Mouse (Mus musculus): ENCODE measurements around the gene Gsdmc3.
"Not testable (repeated sequence)": the region's sequence is repeated elsewhere in the genome, so short reads cannot be mapped to it uniquely, and the experiment has no call there.

The Gsdmc3 gene

DNA sequence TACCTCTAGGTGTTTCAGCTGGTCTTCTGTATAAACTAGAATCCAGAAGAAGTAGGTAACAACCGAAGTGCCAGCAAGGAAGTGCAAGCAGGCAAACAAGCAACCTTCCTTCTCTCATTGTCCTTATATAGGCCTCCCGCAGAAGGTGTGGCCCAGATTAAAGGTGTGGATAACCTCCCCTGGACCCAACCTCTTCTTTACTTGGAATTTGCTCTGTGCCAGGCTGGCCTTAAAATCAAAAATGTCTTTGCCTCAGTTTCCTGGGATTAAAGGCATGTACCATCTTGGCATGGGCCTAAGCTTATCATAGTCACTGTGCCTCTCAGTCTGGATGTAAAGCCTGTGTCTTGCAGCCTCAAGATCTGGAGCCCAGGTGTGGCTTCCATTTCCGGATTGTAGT lies at the start of gene Gsdmc3:
Gene Gsdmc3, minus strand, starts transcription at position 101 of the 400 bp plus-strand sequence.
- DNase-seq (ENCODE audit: low read depth, low spot score), result not testable (repeated sequence)

DNA sequence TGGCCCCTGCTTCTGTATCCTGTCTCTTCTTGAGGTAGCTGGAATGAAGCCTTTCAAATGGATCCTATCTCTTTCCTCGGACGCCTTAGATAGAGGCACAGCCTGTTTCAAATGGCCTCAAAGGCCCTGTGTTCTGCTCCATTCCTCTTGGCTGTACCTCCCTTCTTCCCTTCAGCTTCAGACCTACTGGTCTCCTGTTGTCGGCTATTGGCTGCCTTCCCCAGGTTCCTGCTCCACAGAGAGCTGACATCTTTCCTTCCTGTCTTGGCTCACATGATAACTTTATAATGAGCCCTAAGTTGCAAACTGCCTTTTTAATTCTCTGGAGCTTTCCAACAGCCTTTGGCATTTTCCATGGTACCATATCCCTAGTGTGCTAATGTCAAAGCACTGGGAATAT lies 47.8 kb upstream of the Gsdmc3 start:
- DNase-seq (ENCODE audit: low read depth, low spot score), result no peak

DNA sequence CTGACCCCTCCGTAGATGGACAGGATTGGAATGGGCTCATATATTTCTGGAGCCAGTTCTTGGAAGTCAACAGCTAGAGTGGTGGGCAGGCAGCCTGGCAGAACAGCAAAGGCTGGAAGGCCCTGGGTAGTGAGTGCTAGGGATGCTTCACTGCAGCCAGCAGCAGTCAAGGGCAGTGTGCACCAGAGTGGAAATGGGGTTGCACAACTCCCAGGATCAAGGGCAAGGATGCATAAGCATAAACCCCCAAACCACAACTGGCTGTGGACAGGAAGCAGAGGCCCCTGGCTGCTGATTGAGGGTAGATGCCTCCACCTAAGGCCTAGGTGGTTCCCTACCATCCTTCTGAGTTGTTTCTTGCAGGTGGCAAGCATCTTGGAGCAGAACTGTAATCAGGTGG lies 46.1 kb upstream of the Gsdmc3 start:
- no peak for DNase-seq (ENCODE audit: low read depth, low spot score)

DNA sequence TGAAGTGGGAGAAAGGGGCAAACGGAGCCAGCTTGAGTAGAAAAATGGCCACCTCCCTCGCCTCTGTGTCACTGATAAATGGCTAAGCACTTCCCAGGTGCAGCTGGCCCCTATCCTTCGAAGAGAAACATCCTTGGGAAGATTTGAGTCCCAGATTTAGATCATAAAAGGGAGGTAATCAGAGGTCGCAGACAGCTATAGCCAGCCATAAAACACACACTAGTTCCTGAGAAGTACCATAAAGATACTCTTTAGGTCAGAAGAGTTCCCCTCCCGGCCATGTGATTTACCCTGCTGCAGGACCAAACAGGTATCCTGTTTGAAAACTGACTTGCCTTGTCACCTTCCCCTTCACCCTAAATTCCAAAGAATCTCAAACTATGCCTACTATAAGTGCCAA lies 43.3 kb upstream of the Gsdmc3 start:
- not testable (repeated sequence) for DNase-seq (ENCODE audit: low read depth, low spot score)

DNA sequence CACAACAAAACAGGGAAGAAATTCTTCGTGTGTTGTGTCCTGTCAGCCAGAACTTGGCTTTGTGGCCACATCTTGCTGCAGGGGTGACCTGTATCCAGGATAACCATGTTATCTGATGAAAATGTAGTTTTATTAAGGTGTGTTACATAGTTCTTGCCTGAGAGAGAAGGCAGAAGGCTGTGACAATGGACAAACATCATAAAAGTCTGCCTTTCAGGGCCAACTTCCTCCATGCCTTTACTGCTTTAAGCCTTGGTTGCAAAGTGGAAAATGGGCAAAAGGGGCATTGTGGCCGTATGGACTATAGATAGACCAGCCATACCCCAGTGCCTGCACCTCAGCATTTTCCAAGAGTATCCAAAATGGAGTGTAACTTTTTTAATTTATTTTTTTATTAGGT lies 41.4 kb upstream of the Gsdmc3 start:
- not testable (repeated sequence) for DNase-seq (ENCODE audit: low read depth, low spot score)

DNA sequence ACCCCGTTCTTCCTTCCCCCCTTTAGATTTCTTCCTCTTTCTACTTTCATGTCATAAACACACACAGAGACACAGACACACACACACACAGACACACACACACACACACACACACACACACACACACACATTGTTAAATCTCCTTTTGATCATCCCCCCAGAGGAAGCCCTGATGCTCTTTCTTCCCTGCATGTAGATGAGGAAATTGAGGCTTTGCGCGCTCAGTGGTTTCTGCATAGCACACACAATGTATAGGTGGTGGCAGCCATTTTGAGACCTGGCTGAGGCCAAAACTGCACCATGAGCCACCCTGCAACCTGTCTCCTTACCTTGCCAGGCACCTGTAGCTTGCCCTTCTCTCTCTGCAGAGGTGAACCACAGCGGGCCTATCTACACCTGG lies 38.2 kb upstream of the Gsdmc3 start:
- not testable (repeated sequence) for DNase-seq (ENCODE audit: low read depth, low spot score)

DNA sequence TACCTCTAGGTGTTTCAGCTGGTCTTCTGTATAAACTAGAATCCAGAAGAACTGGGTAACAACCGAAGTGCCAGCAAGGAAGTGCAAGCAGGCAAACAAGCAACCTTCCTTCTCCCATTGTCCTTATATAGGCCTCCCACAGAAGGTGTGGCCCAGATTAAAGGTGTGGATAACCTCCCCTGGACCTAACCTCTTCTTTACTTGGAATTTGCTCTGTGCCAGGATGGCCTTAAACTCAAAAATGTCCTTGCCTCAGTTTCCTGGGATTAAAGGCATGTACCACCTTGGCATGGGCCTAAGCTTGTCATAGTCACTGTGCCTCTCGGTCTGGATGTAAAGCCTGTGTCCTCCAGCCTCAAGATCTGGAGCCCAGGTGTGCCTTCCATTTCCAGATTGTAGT lies 33.8 kb upstream of the Gsdmc3 start, which contains the start of gene Gsdmc4:
Gene Gsdmc4, minus strand, starts transcription at position 101 of the 400 bp plus-strand sequence.
- DNase-seq (ENCODE audit: low read depth, low spot score), result not testable (repeated sequence)

DNA sequence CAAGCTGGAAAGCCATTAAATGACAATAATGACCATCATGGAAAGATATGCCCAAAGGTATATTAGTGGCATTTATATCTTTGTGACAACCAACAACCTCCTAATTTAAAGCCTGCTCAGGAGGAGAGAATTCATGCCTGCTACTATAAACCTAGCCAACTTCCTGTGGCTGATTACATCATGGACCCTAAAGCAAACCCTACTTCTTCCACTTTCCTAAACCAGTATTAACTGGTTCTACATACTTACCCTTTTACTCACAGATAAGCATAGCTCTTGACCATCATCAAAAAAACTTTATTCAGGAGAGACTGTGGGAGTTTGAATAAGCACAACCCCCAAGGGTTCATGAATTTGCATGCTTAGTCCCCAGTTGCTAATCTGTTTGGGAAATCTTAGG lies 31.5 kb upstream of the Gsdmc3 start:
- not testable (repeated sequence) for DNase-seq (ENCODE audit: low read depth, low spot score)

DNA sequence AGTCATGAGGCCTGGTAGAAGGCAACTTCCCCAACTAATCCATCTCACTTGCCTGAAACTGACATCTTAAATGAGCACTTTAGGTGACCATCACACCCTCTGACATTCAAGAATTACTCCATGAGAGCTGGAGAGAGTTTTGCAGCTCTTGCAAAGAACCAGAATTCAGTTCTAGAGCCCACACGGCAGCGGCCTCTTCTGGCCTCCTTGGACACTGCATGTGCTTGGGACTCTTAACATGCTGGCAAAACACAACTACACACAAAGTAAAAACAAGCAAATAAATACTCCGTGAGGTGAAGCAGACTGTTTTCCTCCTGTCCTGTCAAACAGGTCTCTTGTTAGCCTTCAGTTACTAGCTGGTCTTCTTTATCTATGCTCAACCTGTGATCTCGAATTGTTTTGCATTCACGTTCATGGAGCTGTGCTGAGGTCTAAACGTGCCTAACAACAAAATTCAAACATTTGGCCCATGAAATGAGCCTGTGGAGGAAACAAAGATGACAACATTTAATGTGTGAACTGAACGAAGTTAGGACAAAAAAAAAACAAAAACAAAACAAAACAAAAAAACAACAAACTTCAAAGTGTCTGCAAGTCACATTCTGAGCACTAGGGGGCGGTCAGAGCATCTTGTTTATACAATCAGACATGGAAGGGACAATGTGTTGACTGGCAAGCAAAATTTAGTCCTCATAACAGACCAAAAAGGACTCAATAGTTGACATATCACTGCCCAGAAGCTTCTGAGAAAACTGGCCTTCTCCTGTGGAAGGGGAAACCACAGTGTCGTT lies 17.4 kb upstream of the Gsdmc3 start:
- DNase-seq (ENCODE audit: low read depth, low spot score), result peak; percentile 28

DNA sequence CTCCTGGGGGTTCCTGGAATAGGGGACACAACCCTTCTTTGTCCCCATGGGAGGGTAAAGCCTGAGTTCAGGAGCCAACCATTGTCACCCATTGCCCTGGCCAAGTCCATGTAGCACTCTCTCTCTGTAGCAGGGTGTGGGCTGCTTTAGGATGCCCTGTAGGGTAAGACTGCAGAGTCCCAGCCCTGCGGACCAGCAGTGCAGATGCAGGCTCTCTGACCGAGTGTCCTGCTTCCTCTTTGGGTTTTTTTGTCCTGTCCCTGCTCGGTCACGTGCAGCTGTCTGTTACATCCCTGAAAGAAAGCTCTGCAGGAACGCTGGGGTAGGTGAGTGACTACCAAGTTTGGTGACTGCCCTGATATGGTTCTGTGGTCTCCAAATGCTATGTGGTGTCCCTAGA lies 10.1 kb upstream of the Gsdmc3 start:
- not testable (repeated sequence) for DNase-seq (ENCODE audit: low read depth, low spot score)

DNA sequence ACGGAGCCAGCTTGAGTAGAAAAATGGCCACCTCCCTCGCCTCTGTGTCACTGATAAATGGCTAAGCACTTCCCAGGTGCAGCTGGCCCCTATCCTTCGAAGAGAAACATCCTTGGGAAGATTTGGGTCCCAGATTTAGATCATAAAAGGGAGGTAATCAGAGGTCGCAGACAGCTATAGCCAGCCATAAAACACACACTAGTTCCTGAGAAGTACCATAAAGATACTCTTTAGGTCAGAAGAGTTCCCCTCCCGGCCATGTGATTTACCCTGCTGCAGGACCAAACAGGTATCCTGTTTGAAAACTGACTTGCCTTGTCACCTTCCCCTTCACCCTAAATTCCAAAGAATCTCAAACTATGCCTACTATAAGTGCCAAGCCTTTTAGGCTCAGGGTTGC lies 9.6 kb upstream of the Gsdmc3 start:
- not testable (repeated sequence) for DNase-seq (ENCODE audit: low read depth, low spot score)

DNA sequence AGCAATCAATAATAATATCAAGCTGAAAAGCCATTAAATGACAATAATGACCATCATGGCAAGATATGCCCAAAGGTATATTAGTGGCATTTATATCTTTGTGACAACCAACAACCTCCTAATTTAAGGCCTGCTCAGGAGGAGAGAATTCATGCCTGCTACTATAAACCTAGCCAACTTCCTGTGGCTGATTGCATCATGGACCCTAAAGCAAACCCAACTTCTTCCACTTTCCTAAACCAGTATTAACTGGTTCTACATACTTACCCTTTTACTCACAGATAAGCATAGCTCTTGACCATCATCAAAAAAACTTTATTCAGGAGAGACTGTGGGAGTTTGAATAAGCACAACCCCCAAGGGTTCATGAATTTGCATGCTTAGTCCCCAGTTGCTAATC lies 2.2 kb downstream of the Gsdmc3 start:
- not testable (repeated sequence) for DNase-seq (ENCODE audit: low read depth, low spot score)

DNA sequence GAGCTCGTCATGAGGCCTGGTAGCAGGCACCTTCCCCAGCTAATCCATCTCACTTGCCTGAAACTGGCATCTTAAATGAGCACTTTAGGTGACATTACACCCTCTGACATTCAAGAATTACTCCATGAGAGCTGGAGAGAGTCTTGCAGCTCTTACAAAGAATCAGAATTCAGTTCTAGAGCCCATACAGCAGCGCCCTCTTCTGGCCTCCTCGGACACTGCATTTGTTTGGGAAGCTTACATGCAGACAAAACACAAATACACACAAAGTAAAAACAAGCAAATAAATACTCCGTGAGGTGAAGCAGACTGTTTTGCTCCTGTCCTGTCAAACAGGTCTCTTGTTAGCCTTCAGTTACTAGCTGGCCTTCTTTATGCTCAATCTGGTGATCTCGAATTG lies 16.4 kb downstream of the Gsdmc3 start:
- peak; percentile 25 for DNase-seq (ENCODE audit: low read depth, low spot score)
